40 mouse cellular contexts compared by ENCODE assay signal in the genomic region with DNA sequence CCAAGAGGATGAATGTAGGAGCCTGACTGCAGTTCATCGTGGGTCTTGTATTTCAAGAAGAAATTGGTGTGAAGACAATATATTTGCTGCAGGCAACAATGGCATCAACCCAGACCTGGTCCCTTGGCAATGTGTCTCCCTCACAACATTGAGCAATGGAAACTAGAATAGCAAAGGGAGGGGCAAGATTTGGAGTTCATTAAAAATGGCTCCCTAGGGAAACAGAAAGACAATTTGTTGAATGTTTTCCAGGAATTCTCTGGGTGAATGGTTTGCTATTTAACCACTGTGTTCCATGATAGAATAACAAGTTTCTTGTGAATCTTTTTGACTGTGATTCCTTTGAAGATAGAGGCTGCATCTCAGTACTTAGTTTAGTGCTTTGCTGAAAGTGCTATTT. TPM values are rescaled to one million over a fixed set of nuclear protein-coding genes. Genes with fewer than 3 reads are reported as not detected.
"Had no signal": no experiment of that assay in that cellular context is flagged by ENCODE, and none has a peak within 500 bp of the region (broad histone marks: within the 10 kb centered on the region; RNA-seq: fewer than 3 reads in every experiment).

Gene Olfr98 (minus strand): TSS at position 124 of the 400 bp plus-strand sequence.

- H3K4me2 ChIP-seq: heart, embryonic 12.5 days; hindbrain, embryonic 12.5 days; hindbrain, embryonic 14.5 days; intestine, embryonic 15.5 days; limb, embryonic 13.5 days; limb, embryonic 15.5 days; liver, embryonic 12.5 days had no signal

- H3K27me3 ChIP-seq: heart, embryonic 12.5 days; hindbrain, embryonic 12.5 days; intestine, embryonic 15.5 days; limb, embryonic 13.5 days; limb, embryonic 15.5 days; liver, embryonic 12.5 days had no signal

- H3K36me3 ChIP-seq: heart, embryonic 10.5 days; heart, embryonic 12.5 days; hindbrain, embryonic 10.5 days; hindbrain, embryonic 12.5 days; intestine, embryonic 15.5 days; limb, embryonic 13.5 days; limb, embryonic 15.5 days; liver, embryonic 12.5 days had no signal

- H3K9me3 ChIP-seq: heart, embryonic 10.5 days; heart, embryonic 12.5 days; hindbrain, embryonic 10.5 days; hindbrain, embryonic 12.5 days; intestine, embryonic 15.5 days; limb, embryonic 13.5 days; limb, embryonic 15.5 days; liver, embryonic 12.5 days had no signal

- DNase-seq: gastrocnemius, postnatal 25 days; heart, adult 18-20 months; heart, postnatal 10 days; heart, postnatal 4 days; kidney, adult 18-20 months; kidney, adult 9 months; kidney, postnatal 10 days; kidney, postnatal 25 days; kidney, postnatal 4 days; layer of hippocampus, postnatal 36 days; left cerebral cortex, postnatal 4 days had no signal

- H3K27ac ChIP-seq: heart, embryonic 10.5 days; hindbrain, embryonic 10.5 days; hindbrain, embryonic 12.5 days; hindbrain, embryonic 14.5 days; intestine, embryonic 15.5 days; layer of hippocampus, adult 2 months; limb, embryonic 13.5 days; limb, embryonic 15.5 days; liver, embryonic 12.5 days; liver, embryonic 14.5 days had no signal

- H3K4me1 ChIP-seq: heart, embryonic 10.5 days; heart, embryonic 12.5 days; hindbrain, embryonic 10.5 days; hindbrain, embryonic 12.5 days; intestine, embryonic 15.5 days; limb, embryonic 13.5 days; limb, embryonic 15.5 days; liver, embryonic 12.5 days had no signal

- H3K9ac ChIP-seq: heart, embryonic 12.5 days; hindbrain, embryonic 12.5 days; hindbrain, embryonic 14.5 days; intestine, embryonic 15.5 days; limb, embryonic 13.5 days; limb, embryonic 15.5 days; liver, embryonic 12.5 days; liver, embryonic 14.5 days had no signal

- H3K4me3 ChIP-seq: heart, embryonic 10.5 days; heart, embryonic 12.5 days; hindbrain, embryonic 10.5 days; hindbrain, embryonic 12.5 days; intestine, embryonic 15.5 days; layer of hippocampus, adult 2 months; limb, embryonic 13.5 days; limb, embryonic 15.5 days; liver, embryonic 12.5 days had no signal

- ATAC-seq: hindbrain, embryonic 16.5 days; inflammation-experienced regulatory T-cells, adult 6 months; intestine, embryonic 15.5 days; intestine, postnatal 0 days; liver, embryonic 12.5 days had no signal

RNA-seq across cellular contexts. Expression of gene Olfr98, which starts in this region (rescaled TPM):
- total RNA-seq: gastrocnemius, adult 8-10 months; gastrocnemius, postnatal 25 days; heart, adult 18-20 months; heart, adult 8-10 months; heart, postnatal 10 days; heart, postnatal 25 days; heart, postnatal 4 days; layer of hippocampus, adult 2 months; layer of hippocampus, postnatal 14 days; layer of hippocampus, postnatal 36 days; left cerebral cortex, adult 18-20 months; left cerebral cortex, adult 8-10 months; left cerebral cortex, postnatal 10 days; left cerebral cortex, postnatal 25 days; left cerebral cortex, postnatal 4 days; liver, adult 2 months had no signal
- polyA plus RNA-seq: gonadal fat pad, adult 2 months; heart, embryonic 10.5 days; heart, embryonic 12.5 days; heart, embryonic 14.5 days; heart, embryonic 16.5 days; hindbrain, embryonic 10.5 days; hindbrain, embryonic 12.5 days; hindbrain, embryonic 14.5 days; hindbrain, embryonic 16.5 days; intestine, embryonic 15.5 days; intestine, postnatal 0 days; kidney, embryonic 16.5 days; limb, embryonic 11.5 days; limb, embryonic 13.5 days; limb, embryonic 15.5 days; liver, adult 2 months; liver, embryonic 12.5 days; liver, embryonic 14.5 days; liver, embryonic 16.5 days had no signal
